Mouse (Mus musculus) kidney, adult 2 months (tissue): Measurements from ENCODE around the gene Uvrag.

Experiments
- CTCF ChIP-seq: fragments of 200-500 bp; conservative IDR thresholded peaks from 2 replicates; pipeline ENCODE4 v1.5.1; 2011; ENCODE audit warnings: low read depth, mild to moderate bottlenecking, control low read depth, low read length, moderate library complexity, mixed read lengths; ENCODE audit not compliant: insufficient read depth, insufficient read length
- POLR2A ChIP-seq: fragments of 200-500 bp; IDR thresholded peaks from one replicate; pipeline ENCODE4 v1.6.1; 2011; ENCODE audit warnings: low read depth, low read length, control low read depth

DNA sequence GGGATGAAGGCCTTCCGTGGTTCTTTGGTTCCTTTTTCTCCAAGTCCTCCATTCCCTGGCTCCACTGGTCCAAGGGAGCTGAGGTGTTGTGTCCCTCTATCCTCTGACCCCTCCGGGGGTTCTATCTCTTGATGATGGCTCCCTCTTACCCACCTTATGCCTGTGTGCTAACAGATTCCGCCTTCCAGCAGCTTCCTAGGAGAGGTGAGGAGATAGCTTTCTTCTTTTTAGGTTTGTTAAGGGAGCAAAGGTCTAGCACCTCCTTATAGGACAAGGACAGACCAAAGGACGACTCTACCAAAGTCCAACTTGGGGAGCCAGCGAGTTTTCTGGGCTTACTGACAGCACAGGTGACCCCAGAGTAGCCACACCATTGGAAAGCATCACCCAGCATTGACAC lies 181.7 kb downstream of the Uvrag start:
- TF ChIP-seq CTCF (no peak), POLR2A (no peak)
